Mouse (Mus musculus) liver, embryonic 16.5 days (tissue): Measurements from ENCODE around the gene Tefm. TPM values are rescaled to one million over a fixed set of nuclear protein-coding genes. Genes with fewer than 3 reads are reported as not detected.
A peak's percentile ranks its signal among the peaks of the same experiment; 100 is the strongest.

Experiments
- ATAC-seq: fragments of 200-750 bp; cut with Nextera tagmentation; 2 replicates; pipeline ENCODE4 v1.8.0; 2017; ENCODE audit warnings: low read depth, mild to moderate bottlenecking, moderate number of reproducible peaks, moderate library complexity
- H3K27ac ChIP-seq: fragments of 300-500 bp; sonication (generic); 2 replicates; pipeline ENCODE4 v1.5.1; 2014; ENCODE audit warnings: mild to moderate bottlenecking, low read length
- H3K27me3 ChIP-seq: fragments of 300-500 bp; sonication (generic); 2 replicates; pipeline ENCODE4 v1.6.1; 2014; ENCODE audit warnings: low read depth, low read length, mixed read lengths; ENCODE audit not compliant: control insufficient read depth, insufficient read depth
- H3K36me3 ChIP-seq: fragments of 300-500 bp; sonication (generic); 2 replicates; pipeline ENCODE4 v1.6.1; 2014; ENCODE audit warnings: mild to moderate bottlenecking; ENCODE audit not compliant: control insufficient read depth, insufficient read depth
- H3K4me1 ChIP-seq: fragments of 300-500 bp; sonication (generic); 2 replicates; pipeline ENCODE4 v1.6.1; 2014; ENCODE audit warnings: low read depth, low read length, mixed read lengths; ENCODE audit not compliant: control insufficient read depth
- H3K4me2 ChIP-seq: fragments of 300-500 bp; sonication (generic); 2 replicates; pipeline ENCODE4 v1.6.1; 2014; ENCODE audit warnings: low read depth, low read length, mixed read lengths
- H3K4me3 ChIP-seq: fragments of 300-500 bp; sonication (generic); 2 replicates; pipeline ENCODE4 v1.5.1; 2014; ENCODE audit warnings: low read depth, mild to moderate bottlenecking, low read length
- H3K9ac ChIP-seq: fragments of 300-500 bp; sonication (generic); 2 replicates; pipeline ENCODE4 v1.6.1; 2014; ENCODE audit warnings: low read depth, low read length
- H3K9me3 ChIP-seq: fragments of 300-500 bp; sonication (generic); replicated peaks from 2 replicates; pipeline ENCODE4 v1.6.1; 2016; ENCODE audit warnings: low read length; ENCODE audit not compliant: control insufficient read depth
- WGBS: fragments of 180-500 bp; shearing (Covaris S2); extraction: QIAGEN DNeasy Blood & Tissue Kit; methylation state at CpG from one replicate; pipeline ENCODE4 v1.1.7; 2014; ENCODE audit not compliant: insufficient replicate concordance; 5-methylcytosine and 5-hydroxymethylcytosine counted together
- polyA plus RNA-seq: library from polyadenylated mRNA; unstranded; fragments of >200 nt; fragmentation: Nextera tagmentation; extraction: Ambion mirVana; gene quantifications from 2 replicates; pipeline ENCODE4 v1.2.1, GENCODE M21; 2015

The Tefm gene
- polyA plus RNA-seq, 1 experiment from 2014 or later: 11.4 TPM

GRCm38 (mm10) chr11:80089817-80090214, 52.2 kb downstream of the Tefm start:
- Histone ChIP-seq H3K27ac (peak overlapping the region; percentile 78), H3K27me3 (no peaks in the 10 kb centered on the region), H3K4me1 (peaks cover 27% of the 10 kb centered on the region), H3K36me3 (peaks cover 10% of the 10 kb centered on the region), H3K9me3 (no peaks in the 10 kb centered on the region), H3K4me2 (peak overlapping the region; percentile 71), H3K9ac (peak overlapping the region; percentile 95), H3K4me3 (peak overlapping the region; percentile 81)
- WGBS: under 1% methylated on average over 14 of the region's 14 CpGs
- ATAC-seq: no peak

GRCm38 (mm10) chr11:80088917-80089816, 52.8 kb downstream of the Tefm start, which contains the start of gene Atad5:
TSS of gene Atad5 (plus strand) at chr11:80089400.
- H3K4me1 ChIP-seq: peaks cover 27% of the 10 kb centered on the region
- 2% methylated on average over 57 of the region's 57 CpGs for whole genome bisulfite sequencing
- peak within 1 kb of the TSS; percentile 78 for H3K27ac ChIP-seq
- ATAC-seq: peak; percentile 77
- H3K4me2 ChIP-seq: peak within 1 kb of the TSS; percentile 71
- H3K9me3 ChIP-seq: no peaks in the 10 kb centered on the region
- H3K9ac ChIP-seq: peak within 1 kb of the TSS; percentile 95
- H3K36me3 ChIP-seq: peaks cover 4% of the 10 kb centered on the region
- no peaks in the 10 kb centered on the region for H3K27me3 ChIP-seq
- peak within 1 kb of the TSS; percentile 81 for H3K4me3 ChIP-seq

GRCm38 (mm10) chr11:80086844-80087243, 55.1 kb downstream of the Tefm start:
- Histone ChIP-seq H3K4me2 (no peak overlapping the region), H3K27me3 (no peaks in the 10 kb centered on the region), H3K9me3 (0 out of 2 replicates have a peak, but pooled peaks cover 3% of the 10 kb centered on the region), H3K27ac (no peak overlapping the region), H3K4me3 (no peak overlapping the region), H3K4me1 (peaks cover 25% of the 10 kb centered on the region), H3K9ac (no peak overlapping the region), H3K36me3 (no peaks in the 10 kb centered on the region)
- WGBS: 9% methylated on average over 5 of the region's 5 CpGs
- ATAC-seq: peak; percentile 69

Other genes with a start within 250 kb of the Tefm start
- 18.5 and 21.3 TPM in 2 replicates for gene Utp6, start 179.8 kb downstream of the Tefm start, polyA plus RNA-seq
- 11.4 and 11.6 TPM in 2 replicates for gene Suz12, start 149.1 kb downstream of the Tefm start, polyA plus RNA-seq
- gene Crlf3, start 61.2 kb downstream of the Tefm start, polyA plus RNA-seq: 97.1 and 104 TPM in 2 replicates
- gene Atad5, start 52.8 kb downstream of the Tefm start, polyA plus RNA-seq: 9.0 and 9.7 TPM in 2 replicates
- 7.0 and 7.3 TPM in 2 replicates for gene Adap2, start 11.9 kb upstream of the Tefm start, polyA plus RNA-seq
- gene Rnf135, start 41.7 kb upstream of the Tefm start, polyA plus RNA-seq: 4.8 and 5.4 TPM in 2 replicates
- 19.6 and 20.2 TPM in 2 replicates for gene Rhot1, start 66.8 kb upstream of the Tefm start, polyA plus RNA-seq
- 0.02 and 0.04 TPM in 2 replicates for gene Rhbdl3, start 158.7 kb upstream of the Tefm start, polyA plus RNA-seq
- 4.1 and 5.1 TPM in 2 replicates for gene 5730455P16Rik, start 235.9 kb upstream of the Tefm start, polyA plus RNA-seq
- gene Zfp207, start 241.1 kb upstream of the Tefm start, polyA plus RNA-seq: 81.5 and 87.4 TPM in 2 replicates